Mouse (Mus musculus): Measurements from ENCODE around the gene Fthl17b.
"Not testable (repeated sequence)": the region's sequence is repeated elsewhere in the genome, so short reads cannot be mapped to it uniquely, and the experiment has no call there.

Fthl17b gene

DNA sequence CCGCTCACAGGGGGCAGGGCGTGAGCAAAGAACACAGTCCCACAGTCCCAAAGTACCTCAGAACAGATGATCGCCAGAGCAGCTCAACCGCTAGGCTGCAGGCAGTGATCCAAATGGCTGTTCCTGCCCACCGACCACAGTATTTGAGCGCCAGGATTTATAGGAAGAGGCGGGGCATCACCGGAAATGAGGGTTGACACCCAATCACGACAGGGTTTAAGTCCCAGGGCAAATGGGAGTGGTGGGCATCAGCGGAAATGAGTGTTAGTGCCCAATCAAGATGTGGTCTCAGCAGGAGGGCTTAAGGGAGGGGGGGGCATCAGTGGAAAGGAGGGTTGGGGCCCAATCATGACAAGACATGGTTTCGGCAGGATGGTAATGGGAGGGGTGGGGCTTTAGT is at the start of gene Fthl17b:
TSS of gene Fthl17b (minus strand) at position 101 of the 400 bp plus-strand sequence.
- not testable (repeated sequence) for DNase-seq

DNA sequence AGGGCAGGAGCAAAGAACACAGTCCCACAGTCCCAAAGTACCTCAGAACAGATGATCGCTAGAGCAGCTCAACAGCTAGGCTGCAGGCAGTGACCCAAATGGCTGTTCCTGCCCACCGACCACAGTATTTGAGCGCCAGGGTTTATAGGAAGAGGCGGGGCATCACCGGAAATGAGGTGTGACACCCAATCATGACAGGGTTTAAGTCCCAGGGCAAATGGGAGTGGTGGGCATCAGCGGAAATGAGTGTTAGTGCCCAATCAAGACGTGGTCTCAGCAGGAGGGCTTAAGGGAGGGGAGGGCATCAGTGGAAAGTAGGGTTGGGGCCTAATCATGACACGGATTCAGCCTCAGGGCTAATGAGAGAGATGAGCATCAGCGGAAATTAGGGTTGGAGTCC is 23.9 kb upstream of the Fthl17b start, which contains the start of gene Fthl17d:
TSS of gene Fthl17d (minus strand) at position 101 of the 400 bp plus-strand sequence.
- not testable (repeated sequence) for DNase-seq

DNA sequence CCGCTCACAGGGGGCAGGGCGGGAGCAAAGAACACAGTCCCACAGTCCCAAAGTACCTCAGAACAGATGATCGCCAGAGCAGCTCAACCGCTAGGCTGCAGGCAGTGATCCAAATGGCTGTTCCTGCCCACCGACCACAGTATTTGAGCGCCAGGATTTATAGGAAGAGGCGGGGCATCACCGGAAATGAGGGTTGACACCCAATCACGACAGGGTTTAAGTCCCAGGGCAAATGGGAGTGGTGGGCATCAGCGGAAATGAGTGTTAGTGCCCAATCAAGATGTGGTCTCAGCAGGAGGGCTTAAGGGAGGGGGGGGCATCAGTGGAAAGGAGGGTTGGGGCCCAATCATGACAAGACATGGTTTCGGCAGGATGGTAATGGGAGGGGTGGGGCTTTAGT is 13.7 kb upstream of the Fthl17b start, which contains the start of gene Fthl17c:
TSS of gene Fthl17c (minus strand) at position 101 of the 400 bp plus-strand sequence.
- DNase-seq: not testable (repeated sequence)

DNA sequence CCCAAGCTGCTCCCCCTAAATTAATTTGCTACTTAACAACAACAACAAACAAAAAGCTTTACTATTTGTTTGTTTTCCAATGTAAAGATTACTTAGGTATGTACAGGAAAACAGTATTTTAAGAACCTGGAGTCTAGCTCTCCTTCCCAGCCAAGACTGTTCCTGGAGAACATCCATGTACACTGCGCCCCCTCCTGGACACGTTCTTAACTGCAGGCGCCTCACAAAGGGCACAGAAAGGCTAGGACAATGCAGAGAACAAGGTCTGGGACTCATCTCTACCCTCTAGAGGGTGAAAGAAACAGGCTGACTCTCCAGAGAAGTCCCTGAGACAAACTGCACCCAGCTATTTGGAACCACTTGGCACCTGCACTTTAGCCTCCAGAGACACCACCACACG is 1.8 kb upstream of the Fthl17b start:
- DNase-seq: not testable (repeated sequence)

DNA sequence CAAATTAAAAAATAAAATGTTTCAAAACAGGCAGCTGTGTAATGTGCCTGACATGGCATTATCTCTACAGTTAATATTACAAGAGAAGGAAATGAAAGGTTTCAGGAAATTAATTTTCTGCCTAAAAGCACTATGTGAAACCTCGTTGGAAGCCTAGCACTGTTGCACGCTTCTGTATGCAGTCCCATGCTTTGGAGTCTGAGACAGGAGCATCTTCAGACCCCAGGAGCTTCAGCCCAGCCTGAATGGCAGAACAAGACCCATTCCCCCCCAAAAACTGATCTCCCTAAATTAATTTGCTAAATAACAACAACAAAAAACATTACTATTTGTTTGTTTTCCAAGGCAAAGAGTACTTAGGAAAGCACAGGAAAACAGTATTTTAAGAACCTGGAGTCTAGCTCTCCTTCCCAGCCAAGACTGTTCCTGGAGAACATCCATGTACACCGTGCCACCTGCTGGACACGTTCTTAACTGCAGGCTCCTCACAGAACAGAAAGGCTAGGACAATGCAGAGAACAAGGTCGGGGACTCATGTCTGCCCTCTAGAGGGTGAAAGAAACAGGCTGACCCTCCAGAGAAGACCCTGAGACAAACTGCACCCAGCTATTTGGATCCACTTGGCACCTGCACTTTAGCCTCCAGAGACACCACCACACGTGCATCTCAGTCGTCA is 14.5 kb downstream of the Fthl17b start:
- DNase-seq: peak; percentile 91

DNA sequence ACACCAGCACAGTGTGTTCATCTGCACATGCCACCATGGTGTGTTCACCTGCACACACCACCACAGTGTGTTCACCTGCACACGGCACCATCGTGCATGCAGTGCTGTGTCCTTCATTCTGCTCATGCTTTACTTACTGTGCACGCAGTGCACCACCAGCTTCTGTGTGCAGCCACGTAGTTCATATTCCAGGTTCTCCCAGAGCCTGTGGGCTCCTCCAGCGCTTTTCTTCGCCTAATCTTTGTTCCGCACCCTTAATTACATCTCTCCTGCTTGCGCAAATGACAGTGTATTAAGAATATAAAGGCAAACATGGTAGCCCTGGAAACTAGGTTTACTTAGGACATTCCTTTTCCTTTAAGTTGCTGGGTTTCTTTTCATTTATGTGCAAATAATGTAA is 18.7 kb downstream of the Fthl17b start:
- no peak for DNase-seq

DNA sequence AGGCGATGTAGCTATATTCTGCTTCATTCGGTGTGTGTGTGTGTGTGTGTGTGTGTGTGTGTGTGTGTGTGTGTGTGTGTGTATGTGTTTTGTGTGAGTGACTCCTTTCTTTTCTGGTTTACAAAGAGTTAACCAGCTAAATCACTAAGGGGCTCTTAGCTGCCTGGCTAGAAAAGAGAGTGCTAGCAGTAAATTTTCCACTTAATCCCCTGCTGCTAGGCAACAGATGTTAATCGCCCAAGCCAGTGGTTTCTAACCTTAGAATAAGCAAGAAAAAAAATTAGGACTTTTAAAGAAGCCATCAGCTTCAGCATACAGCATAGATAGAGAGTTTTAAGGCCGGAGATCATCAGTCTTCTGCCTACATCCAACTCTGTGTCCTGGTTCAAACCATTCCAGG is 35.5 kb downstream of the Fthl17b start:
- DNase-seq: no peak

DNA sequence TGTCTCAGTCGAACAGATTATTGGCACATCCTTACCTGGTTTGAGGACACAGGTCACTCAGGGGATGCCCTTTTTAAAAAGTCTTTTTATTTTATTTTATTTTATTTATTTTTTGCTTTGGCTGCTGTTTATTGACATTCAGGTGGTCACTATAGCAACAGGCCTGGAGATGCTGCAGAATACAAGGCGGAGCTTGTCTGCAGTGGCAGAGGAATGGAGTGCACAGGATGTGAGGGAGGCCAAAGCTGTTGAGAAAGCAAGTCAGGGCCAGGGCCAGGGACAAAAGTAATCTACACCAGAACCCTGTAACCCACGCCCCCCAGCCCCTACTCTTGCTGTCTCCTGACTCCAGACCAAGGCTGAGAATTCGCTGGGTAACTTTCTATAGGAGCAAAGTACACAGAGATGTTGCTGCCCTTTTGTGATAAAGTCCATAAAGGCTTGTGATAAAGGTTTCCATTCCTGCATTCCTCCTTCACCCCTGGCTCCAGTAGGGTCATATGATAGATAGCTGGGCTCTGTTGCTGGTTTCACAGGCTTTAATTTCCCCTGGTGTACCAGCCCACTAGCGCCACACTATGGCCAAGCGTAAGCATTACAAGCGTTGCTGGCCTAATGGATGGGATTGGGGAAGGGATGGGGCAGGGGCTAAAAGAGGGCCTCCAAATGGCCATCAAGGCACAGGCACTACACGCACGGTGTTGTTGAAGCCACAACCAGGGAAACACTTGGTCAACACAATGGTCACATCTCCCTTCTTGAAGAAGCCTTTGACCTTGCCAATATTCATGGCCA is 40.8 kb downstream of the Fthl17b start:
- no peak for DNase-seq

DNA sequence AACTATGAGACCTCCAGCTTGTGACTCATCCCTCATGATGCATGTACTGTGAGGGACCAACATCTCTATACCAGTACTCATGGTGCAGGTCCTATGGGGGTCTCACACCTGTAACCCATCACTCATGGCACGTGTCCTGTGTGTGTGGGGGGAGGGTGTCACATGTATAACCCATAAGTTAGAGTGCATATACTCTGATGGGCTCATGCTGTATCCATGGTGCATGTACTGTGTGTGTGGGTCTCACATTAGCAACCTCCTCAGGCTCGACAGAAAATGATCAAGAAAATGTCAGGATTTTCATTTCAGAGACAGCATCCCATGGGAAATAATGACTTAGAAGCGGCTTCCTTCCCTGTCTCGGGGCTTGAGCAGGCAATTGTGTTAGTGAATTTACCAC is 41.7 kb downstream of the Fthl17b start:
- DNase-seq: no peak
